Mouse (Mus musculus) stomach, postnatal 0 days (tissue): ENCODE measurements at regions not wholly inside any gene's neighbourhood (a gene's known extent, or its start where the extent isn't known, plus 50 kb on each side); places are given as distances from the start of the nearest gene placed in this dataset.

Source experiments
- CTCF ChIP-seq: IDR thresholded peaks from 2 replicates; pipeline ENCODE4 v1.5.1; 2016; ENCODE audit warnings: antibody characterized with exemption, low read depth, mild to moderate bottlenecking, moderate library complexity
- EP300 ChIP-seq: optimal IDR thresholded peaks from 2 replicates; pipeline ENCODE3; 2016; ENCODE audit warnings: antibody characterized with exemption

- TF ChIP-seq CTCF = no peak
- no peak for TF ChIP-seq EP300
These were observed 408.0 kb upstream of the Trpc7 start for GRCm38 (mm10) chr13:57303805-57304204.
